Mouse (Mus musculus) v-Abl transformed pro-B cells (cell line): ENCODE measurements around the gene Acp5.

Experiments
- in situ Hi-C, 2 experiments: fragments of 400-800 bp; cut with MboI; formaldehyde crosslinking; loops; one replicate each; pipeline ENCODE4 v1.15.1; 2025; ENCODE audit not compliant: unreplicated experiment in 2 of 2

Acp5 gene

GRCm38 (mm10) chr9:22135644-22136390, at the start of gene Acp5:
Acp5 (minus strand) TSS chr9:22135711.
- in situ Hi-C loops, result no loop called here

GRCm38 (mm10) chr9:22172318-22172717, 36.8 kb upstream of the Acp5 start:
- in situ Hi-C loops, result loop anchor here in 1 of 2 experiments (5.0 to 25.0 kb wide), 2 partner anchors 40 to 335 kb away; partner anchors contain the start of gene Angptl8

- in situ Hi-C loops, result loop anchor here in 1 of 2 experiments (25.0 kb wide), 1 partner anchor 332 kb away; the partner anchor contains the start of gene Angptl8
These were observed 33.8 kb upstream of the Acp5 start for GRCm38 (mm10) chr9:22169327-22169726.

- in situ Hi-C loops, result loop anchor here in 1 of 2 experiments (25.0 kb wide), 1 partner anchor 330 kb away; the partner anchor contains the start of gene Angptl8
These were observed 32.2 kb upstream of the Acp5 start for GRCm38 (mm10) chr9:22167751-22168150.

- in situ Hi-C loops, result loop anchor here in 1 of 2 experiments (25.0 kb wide), 1 partner anchor 329 kb away; the partner anchor contains the start of gene Angptl8
These were observed 31.2 kb upstream of the Acp5 start for GRCm38 (mm10) chr9:22166686-22167085.

GRCm38 (mm10) chr9:22165964-22166363, 30.5 kb upstream of the Acp5 start:
- in situ Hi-C loops, result loop anchor here in 1 of 2 experiments (25.0 kb wide), 1 partner anchor 329 kb away; the partner anchor contains the start of gene Angptl8

- in situ Hi-C loops, result loop anchor here (5.0 to 25.0 kb wide), 2 partner anchors 47 to 328 kb away; partner anchors contain the start of gene Angptl8 (in 1 of the 2)
These were observed 29.5 kb upstream of the Acp5 start for GRCm38 (mm10) chr9:22164711-22165668.

GRCm38 (mm10) chr9:22162912-22163311, 27.4 kb upstream of the Acp5 start:
- in situ Hi-C loops, result loop anchor here (5.0 to 25.0 kb wide), 2 partner anchors 49 to 326 kb away; partner anchors contain the start of gene Angptl8 (in 1 of the 2)

GRCm38 (mm10) chr9:22162305-22162704, 26.8 kb upstream of the Acp5 start:
- in situ Hi-C loops, result loop anchor here (5.0 to 25.0 kb wide), 2 partner anchors 50 to 325 kb away; partner anchors contain the start of gene Angptl8 (in 1 of the 2)

- in situ Hi-C loops, result loop anchor here (5.0 to 25.0 kb wide), 2 partner anchors 51 to 324 kb away; partner anchors contain the start of gene Angptl8 (in 1 of the 2)
These were observed 25.8 kb upstream of the Acp5 start for GRCm38 (mm10) chr9:22161299-22161698.

- in situ Hi-C loops, result loop anchor here (5.0 to 25.0 kb wide), 7 partner anchors 70 to 323 kb away; partner anchors contain the start of genes Angptl8 (in 2 of the 2) and Zfp809 (in 1 of the 2)
These were observed 22.2 kb upstream of the Acp5 start for GRCm38 (mm10) chr9:22157516-22158265.

- in situ Hi-C loops, result loop anchor here (5.0 to 25.0 kb wide), 7 partner anchors 71 to 322 kb away; partner anchors contain the start of genes Angptl8 (in 2 of the 2) and Zfp809 (in 1 of the 2)
These were observed 21.2 kb upstream of the Acp5 start, which contains the start of gene Pigyl for GRCm38 (mm10) chr9:22156497-22157245. Pigyl (plus strand) TSS chr9:22156846.

- in situ Hi-C loops, result loop anchor here (5.0 to 25.0 kb wide), 7 partner anchors 72 to 321 kb away; partner anchors contain the start of genes Angptl8 (in 2 of the 2) and Zfp809 (in 1 of the 2)
These were observed 20.1 kb upstream of the Acp5 start for GRCm38 (mm10) chr9:22155614-22156013.

- in situ Hi-C loops, result loop anchor here (5.0 to 25.0 kb wide), 6 partner anchors 37 to 319 kb away; partner anchors contain the start of genes Angptl8 (in 2 of the 2) and Elof1 (in 1 of the 2)
These were observed 18.3 kb upstream of the Acp5 start for GRCm38 (mm10) chr9:22153810-22154209.

GRCm38 (mm10) chr9:22150946-22151345, 15.4 kb upstream of the Acp5 start:
- in situ Hi-C loops, result loop anchor here (5.0 to 25.0 kb wide), 6 partner anchors 34 to 316 kb away; partner anchors contain the start of genes Angptl8 (in 2 of the 2) and Elof1 (in 1 of the 2)

- in situ Hi-C loops, result loop anchor here (5.0 to 25.0 kb wide), 6 partner anchors 33 to 315 kb away; partner anchors contain the start of genes Angptl8 (in 2 of the 2) and Elof1 (in 1 of the 2)
These were observed 14.8 kb upstream of the Acp5 start for GRCm38 (mm10) chr9:22150249-22150693.

- in situ Hi-C loops, result loop anchor here (5.0 to 25.0 kb wide), 6 partner anchors 32 to 315 kb away; partner anchors contain the start of genes Angptl8 (in 2 of the 2) and Elof1 (in 1 of the 2)
These were observed 14.1 kb upstream of the Acp5 start for GRCm38 (mm10) chr9:22149426-22150248.
